Comparison of ENCODE assay signal across 24 mouse cellular contexts in genomic region chr4:138257116-138257687, GRCm38 (mm10). TPM values are rescaled to one million over a fixed set of nuclear protein-coding genes. Genes with fewer than 3 reads are reported as not detected.
DNase-seq lines count a peak whose midpoint lies in the region; ATAC-seq and TF ChIP-seq lines count a peak whose summit lies in the region.
"Had no signal": no experiment of that assay in that cellular context is flagged by ENCODE, and none has a peak within 500 bp of the region (broad histone marks: within the 10 kb centered on the region; RNA-seq: fewer than 3 reads in every experiment).

No protein-coding gene starts in this region.

- 0 out of 2 replicates have a peak overlapping the region, but pooled peaks have one; percentile 22 for H3K27ac ChIP-seq in liver, postnatal 0 days (ENCODE audit: low read depth)
- H3K27ac ChIP-seq in liver, embryonic 12.5 days = no peak overlapping the region
- H3K27ac ChIP-seq: embryonic facial prominence, embryonic 12.5 days; heart, embryonic 15.5 days; hindbrain, embryonic 14.5 days; intestine, embryonic 15.5 days; layer of hippocampus, adult 2 months; limb, embryonic 10.5 days; midbrain, embryonic 15.5 days; stomach, postnatal 0 days had no signal

- H3K4me2 ChIP-seq in liver, postnatal 0 days (ENCODE audit: low read depth, low read length) = peak overlapping the region; percentile 9; the same call in 1 of the 2 replicates
- H3K4me2 ChIP-seq in liver, embryonic 12.5 days = no peak overlapping the region
- H3K4me2 ChIP-seq: embryonic facial prominence, embryonic 12.5 days; heart, embryonic 15.5 days; hindbrain, embryonic 14.5 days; intestine, embryonic 15.5 days; lung, embryonic 14.5 days; midbrain, embryonic 15.5 days had no signal

- TF ChIP-seq CTCF in liver, postnatal 0 days (IDR thresholded peaks at IDR 0.05; ENCODE audit: low read depth) = no peak

- no peaks in the 10 kb centered on the region for H3K9me3 ChIP-seq in liver, postnatal 0 days (ENCODE audit: low read length)
- no peaks in the 10 kb centered on the region for H3K9me3 ChIP-seq in liver, embryonic 12.5 days (replicated peaks)
- H3K9me3 ChIP-seq: embryonic facial prominence, embryonic 12.5 days; heart, embryonic 15.5 days; intestine, embryonic 15.5 days; limb, embryonic 10.5 days; midbrain, embryonic 15.5 days had no signal

- no peaks in the 10 kb centered on the region for H3K36me3 ChIP-seq in liver, postnatal 0 days (replicated peaks; ENCODE audit: insufficient read depth, low read length)
- H3K36me3 ChIP-seq in liver, embryonic 12.5 days = no peaks in the 10 kb centered on the region
- H3K36me3 ChIP-seq in splenic B cell, adult 2 months (ENCODE audit: control insufficient read depth, insufficient read depth, low read length, poor library complexity, severe bottlenecking) = no peaks in the 10 kb centered on the region
- H3K36me3 ChIP-seq: embryonic facial prominence, embryonic 12.5 days; heart, embryonic 15.5 days; intestine, embryonic 15.5 days; midbrain, embryonic 15.5 days had no signal

- peak; percentile 18; the same call in 1 of the 2 replicates for ATAC-seq in liver, postnatal 0 days
- ATAC-seq in liver, embryonic 12.5 days = no peak
- peak; percentile 74 to 76 for ATAC-seq in hematopoietic stem cell, adult 5-6 weeks (replicated peaks in 1 of 2; ENCODE audit: insufficient read depth in 1 of 2, low FRiP score in 2 of 2, low TSS enrichment in 1 of 2, low read depth in 1 of 2, poor library complexity in 2 of 2, severe bottlenecking in 2 of 2)
- ATAC-seq: intestine, embryonic 15.5 days; midbrain, embryonic 15.5 days had no signal

- peaks cover 5% of the 10 kb centered on the region; the same call in 1 of the 2 replicates for H3K27me3 ChIP-seq in liver, postnatal 0 days (ENCODE audit: insufficient read depth, low read length)
- peaks cover 78% of the 10 kb centered on the region for H3K27me3 ChIP-seq in liver, embryonic 12.5 days (replicated peaks)
- H3K27me3 ChIP-seq in splenic B cell, adult 2 months (ENCODE audit: control insufficient read depth, insufficient read depth, low read length, poor library complexity, severe bottlenecking) = no peaks in the 10 kb centered on the region

- no peak overlapping the region for H3K9ac ChIP-seq in liver, postnatal 0 days (replicated peaks)
- H3K9ac ChIP-seq in liver, embryonic 12.5 days = no peak overlapping the region
- H3K9ac ChIP-seq: embryonic facial prominence, embryonic 12.5 days; heart, embryonic 15.5 days; hindbrain, embryonic 14.5 days; intestine, embryonic 15.5 days; lung, embryonic 14.5 days; midbrain, embryonic 15.5 days had no signal

- H3K4me3 ChIP-seq in liver, postnatal 0 days (ENCODE audit: low read depth, low read length) = no peak overlapping the region
- no peak overlapping the region for H3K4me3 ChIP-seq in liver, embryonic 12.5 days
- H3K4me3 ChIP-seq: embryonic facial prominence, embryonic 12.5 days; heart, embryonic 15.5 days; intestine, embryonic 15.5 days; layer of hippocampus, adult 2 months; limb, embryonic 10.5 days; midbrain, embryonic 15.5 days; myocyte had no signal

- no peak for TF ChIP-seq EP300 in liver, postnatal 0 days (IDR thresholded peaks at IDR 0.05; ENCODE audit: low read depth)

- 33% methylated on average over 22 of the region's 22 CpGs for WGBS in liver, postnatal 0 days (ENCODE audit: insufficient replicate concordance)
- 45% methylated on average over 22 of the region's 22 CpGs for WGBS in liver, embryonic 12.5 days (ENCODE audit: insufficient replicate concordance)

- peak; percentile 35 for DNase-seq in liver, postnatal 0 days
- peak; percentile 20 for DNase-seq in splenic B cell, adult 2 months (ENCODE audit: low read depth, low spot score)
- no peak for DNase-seq in layer of hippocampus, adult 11-12 months (ENCODE audit: low spot score)
- DNase-seq in kidney, postnatal 4 days = no peak
- DNase-seq in cerebellum, adult 18-20 months = no peak
- DNase-seq in embryo, embryonic 9.5 days (ENCODE audit: extremely low spot score) = no peak
- DNase-seq: cerebellum, adult 9-11 months; heart, postnatal 36 days; kidney, adult 8-10 months; kidney, postnatal 10 days; lung, embryonic 14.5 days; right cerebral cortex, adult 18-20 months had no signal

- peaks cover 10% of the 10 kb centered on the region; the same call in 1 of the 2 replicates for H3K4me1 ChIP-seq in liver, postnatal 0 days (ENCODE audit: insufficient read depth)
- H3K4me1 ChIP-seq in liver, embryonic 12.5 days = peaks cover 11% of the 10 kb centered on the region

RNA-seq across cellular contexts. Expression of gene Kif17, which starts 7.0 kb away (rescaled TPM):
- 0.07 and 0.08 TPM in 2 replicates for polyA plus RNA-seq in liver, postnatal 0 days (2015; fragmentation: Nextera tagmentation; extraction: Ambion mirVana)
- polyA plus RNA-seq in liver, embryonic 12.5 days (2016; fragmentation: Nextera tagmentation; extraction: Ambion mirVana) = 0.26 and 0.37 TPM in 2 replicates
- 8.0 and 9.4 TPM in 2 replicates for total RNA-seq in hematopoietic stem cell, adult 5-6 weeks (2017)
- polyA plus RNA-seq: forebrain, embryonic 11.5 days had no signal

RNA-seq across cellular contexts. Expression of gene Sh2d5, which starts 7.0 kb away (rescaled TPM):
- 0.40 and 0.51 TPM in 2 replicates for polyA plus RNA-seq in liver, postnatal 0 days (2015; fragmentation: Nextera tagmentation; extraction: Ambion mirVana)
- polyA plus RNA-seq in liver, embryonic 12.5 days (2016; fragmentation: Nextera tagmentation; extraction: Ambion mirVana) = 0.61 and 0.87 TPM in 2 replicates
- total RNA-seq in hematopoietic stem cell, adult 5-6 weeks (2017) = 41.4 and 48.7 TPM in 2 replicates
- total RNA-seq: heart, postnatal 36 days had no signal

RNA-seq across cellular contexts. Expression of gene Hp1bp3, which starts 41.1 kb away (rescaled TPM):
- 35.1 and 43.6 TPM in 2 replicates for polyA plus RNA-seq in liver, postnatal 0 days (2015; fragmentation: Nextera tagmentation; extraction: Ambion mirVana)
- 48.2 and 50.1 TPM in 2 replicates for polyA plus RNA-seq in liver, embryonic 12.5 days (2016; fragmentation: Nextera tagmentation; extraction: Ambion mirVana)
- total RNA-seq in hematopoietic stem cell, adult 5-6 weeks (2017) = 289 and 297 TPM in 2 replicates

RNA-seq across cellular contexts. Expression of gene Ddost, which starts 47.3 kb away (rescaled TPM):
- 102 and 111 TPM in 2 replicates for polyA plus RNA-seq in liver, postnatal 0 days (2015; fragmentation: Nextera tagmentation; extraction: Ambion mirVana)
- polyA plus RNA-seq in liver, embryonic 12.5 days (2016; fragmentation: Nextera tagmentation; extraction: Ambion mirVana) = 206 and 212 TPM in 2 replicates
- total RNA-seq in hematopoietic stem cell, adult 5-6 weeks (2017) = 95.1 and 97.5 TPM in 2 replicates

Comparison
In these comparisons a context has a peak if more than half of its experiments do, and no peak if none do; other contexts are left out.
1. DNase-seq: peak in liver, postnatal 0 days (single experiment) and splenic B cell, adult 2 months (single experiment); none in layer of hippocampus, adult 11-12 months (single experiment), kidney, postnatal 4 days (0 of 2), cerebellum, adult 18-20 months (0 of 2) and embryo, embryonic 9.5 days (single experiment).